Mouse (Mus musculus): ENCODE results near the gene Homer2.

Homer2 gene

GRCm38 (mm10) chr7:81652296-81652695 lies 55.0 kb downstream of the Homer2 start:
- DNase-seq (ENCODE audit: low spot score in 2 of 2) = no peak

DNA sequence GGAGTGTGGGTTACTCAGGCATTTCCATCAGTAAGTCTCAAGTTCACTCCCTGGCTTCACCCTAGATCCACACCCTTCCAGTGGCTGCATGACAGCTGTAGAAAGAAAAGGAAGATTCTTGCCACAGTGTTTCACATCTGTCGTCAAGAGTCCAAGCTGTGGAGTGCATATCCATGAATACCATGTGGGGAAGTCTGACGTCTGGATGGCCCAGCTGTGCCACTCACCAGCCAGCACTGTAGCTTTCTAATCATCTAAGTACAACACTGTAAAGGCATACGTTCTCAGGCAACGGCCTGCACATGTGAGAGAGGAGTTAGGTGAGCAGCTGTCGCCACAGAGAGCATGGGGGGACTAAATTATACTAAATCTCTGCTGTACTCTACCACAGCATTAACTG lies 56.0 kb downstream of the Homer2 start:
- no peak for DNase-seq (ENCODE audit: low spot score in 2 of 2)

- DNase-seq (ENCODE audit: low spot score in 2 of 2) = no peak
Measured at GRCm38 (mm10) chr7:81649270-81649669, 58.1 kb downstream of the Homer2 start.

DNA sequence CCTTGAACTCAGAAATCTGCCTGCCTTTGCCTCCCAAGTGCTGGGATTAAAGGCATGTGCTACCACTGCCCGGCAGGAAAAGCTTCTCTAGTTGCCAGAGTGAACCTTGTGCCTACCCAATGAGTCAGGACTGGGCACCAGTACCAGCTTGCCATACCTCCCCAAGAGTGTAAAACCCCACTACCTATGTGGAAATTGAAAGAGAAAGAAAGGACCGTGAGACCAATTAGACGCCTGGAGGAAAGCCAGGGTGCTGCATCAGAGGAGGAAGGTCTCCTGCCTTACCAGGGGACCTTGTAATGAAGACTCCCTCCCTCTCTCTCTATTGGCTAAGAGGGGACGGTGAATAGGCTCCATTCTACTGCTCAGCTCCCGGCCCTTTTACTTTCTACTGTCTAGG lies 59.4 kb downstream of the Homer2 start:
- no peak for DNase-seq (ENCODE audit: low spot score in 2 of 2)

DNA sequence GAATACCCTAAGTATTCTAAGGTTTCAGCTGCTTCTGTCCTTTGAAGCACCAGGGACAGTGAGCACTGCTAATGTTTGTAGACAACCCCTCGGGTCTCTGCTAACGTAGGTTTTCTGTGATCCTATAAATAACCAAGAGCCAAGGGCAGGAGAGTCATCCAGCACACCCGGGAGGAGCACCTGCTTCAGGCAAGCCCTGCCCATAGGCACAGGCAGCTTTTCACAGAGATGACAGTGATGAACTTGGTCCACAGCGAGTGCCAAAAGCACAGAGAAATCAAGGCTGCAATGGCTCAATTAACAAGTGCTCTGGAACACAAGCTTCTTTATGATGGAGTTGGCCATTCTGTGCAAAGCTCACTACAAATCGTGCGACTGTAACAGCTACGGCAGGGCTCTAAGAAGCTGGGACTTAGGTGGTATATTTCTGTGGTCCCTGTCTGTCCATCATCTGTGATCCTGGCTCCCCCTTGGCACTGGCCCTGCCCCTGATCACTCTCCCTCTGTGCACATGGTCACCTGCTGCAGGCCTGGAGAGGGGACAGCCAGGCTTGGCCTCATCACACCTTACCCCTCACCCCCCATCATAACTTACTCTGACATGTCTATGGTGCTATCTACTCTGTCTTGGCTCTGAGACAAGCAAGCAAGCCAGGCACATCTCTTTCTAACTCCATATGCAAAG lies 62.6 kb downstream of the Homer2 start:
- no peak for DNase-seq (ENCODE audit: low spot score in 2 of 2)

DNA sequence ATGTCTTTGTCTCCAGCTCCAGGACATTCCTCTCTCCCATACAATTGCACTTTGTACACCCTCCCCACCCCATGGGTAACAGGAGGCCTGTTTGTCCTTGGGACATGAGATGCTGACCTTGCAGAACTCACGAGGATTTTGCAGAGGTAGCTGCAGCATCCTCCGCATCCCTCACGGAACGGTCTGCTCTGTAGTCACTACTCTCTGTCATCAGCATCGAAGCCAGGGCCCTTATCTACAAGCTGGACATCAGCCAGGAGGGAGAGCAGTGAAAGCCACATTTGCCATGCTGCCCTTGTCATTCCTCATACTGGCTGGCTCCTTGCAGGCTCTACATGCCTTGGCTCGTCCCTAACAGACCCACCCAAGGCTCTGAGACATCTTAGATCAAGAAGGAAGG lies 66.2 kb downstream of the Homer2 start:
- DNase-seq (ENCODE audit: low spot score in 2 of 2) = no peak

GRCm38 (mm10) chr7:81632586-81632985 lies 74.7 kb downstream of the Homer2 start:
- DNase-seq (ENCODE audit: low spot score in 2 of 2) = no peak

GRCm38 (mm10) chr7:81631261-81631660 lies 76.1 kb downstream of the Homer2 start:
- no peak for DNase-seq (ENCODE audit: low spot score in 2 of 2)

GRCm38 (mm10) chr7:81626460-81626859 lies 80.9 kb downstream of the Homer2 start:
- DNase-seq (ENCODE audit: low spot score in 2 of 2) = no peak

- DNase-seq (ENCODE audit: low spot score in 2 of 2) = no peak
Measured at GRCm38 (mm10) chr7:81623767-81624166, 83.6 kb downstream of the Homer2 start.

DNA sequence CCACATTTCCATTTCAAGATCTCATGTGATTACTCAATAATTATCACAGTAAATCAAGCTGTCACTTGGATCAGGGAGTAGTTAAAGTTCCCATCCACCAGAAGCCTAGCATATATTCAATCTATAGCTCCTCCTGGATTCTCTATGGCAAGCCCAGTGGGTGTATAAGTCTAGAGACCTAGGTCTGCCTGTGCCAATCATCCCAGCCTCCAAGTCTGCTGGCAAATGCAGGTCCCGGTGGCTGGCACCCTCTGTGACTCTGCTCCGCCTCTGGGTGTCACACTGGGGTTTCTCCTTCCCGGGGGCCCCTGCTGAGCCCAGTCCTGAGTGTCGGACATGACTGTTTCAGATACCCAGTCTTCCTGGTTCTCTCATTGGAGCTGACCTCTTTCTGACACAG lies 84.5 kb downstream of the Homer2 start:
- DNase-seq (ENCODE audit: low spot score in 2 of 2) = no peak

DNA sequence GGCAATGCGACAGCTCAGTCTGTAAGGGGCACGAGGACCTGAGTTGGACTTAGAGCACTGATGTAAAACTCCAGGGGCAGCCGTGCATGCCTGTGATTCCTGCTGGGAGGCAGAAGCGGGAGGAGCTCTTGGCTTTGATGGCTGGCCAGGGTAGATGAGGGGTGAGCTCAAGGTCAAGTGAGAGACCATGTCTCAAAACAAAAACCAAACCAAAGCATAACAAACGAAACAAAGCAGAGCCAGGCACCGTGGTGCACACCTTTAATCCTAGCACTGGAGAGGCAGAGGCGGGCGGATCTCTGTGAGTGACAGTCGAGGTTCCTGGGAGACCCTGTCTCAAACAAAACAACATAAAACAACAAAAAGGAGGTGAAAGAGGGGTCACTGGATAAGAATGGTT lies 92.3 kb downstream of the Homer2 start:
- DNase-seq (ENCODE audit: low spot score in 2 of 2) = no peak

DNA sequence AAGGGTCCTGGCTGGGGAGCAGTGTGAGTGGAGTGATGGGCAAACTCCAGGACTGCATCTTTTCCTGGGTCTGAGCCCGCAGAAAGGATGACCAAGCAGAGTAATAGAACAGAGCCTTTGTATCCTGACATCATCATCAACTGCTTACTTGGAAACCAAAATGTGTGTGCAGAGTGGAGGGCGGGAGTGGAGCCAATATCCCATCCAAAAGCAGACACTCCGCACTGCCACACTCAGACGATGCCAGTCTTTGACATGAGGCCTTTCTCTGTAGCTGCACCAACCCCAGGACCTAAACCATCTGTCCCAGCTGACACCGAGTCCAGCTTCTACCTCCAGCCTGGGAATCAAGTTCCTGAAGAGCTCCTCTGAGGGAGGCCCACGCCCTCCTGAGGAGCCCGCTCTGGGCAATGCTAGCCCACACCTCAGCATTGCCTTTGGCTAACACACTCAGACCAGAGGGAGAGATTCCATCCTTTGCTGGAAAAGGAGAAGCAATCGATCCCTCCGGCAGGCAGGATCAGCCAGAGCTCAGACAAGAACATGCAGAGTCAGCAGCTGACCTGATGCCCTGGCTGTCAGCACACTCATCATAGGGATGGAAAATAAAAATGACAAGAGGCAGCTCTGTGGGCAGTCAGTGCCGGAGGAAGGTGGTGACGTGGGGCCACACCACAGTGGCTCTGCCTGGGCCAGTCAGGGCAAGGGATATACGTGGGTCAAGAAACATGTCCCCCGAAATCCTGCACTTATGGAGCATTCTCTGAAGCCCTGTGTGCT lies 94.3 kb downstream of the Homer2 start:
- no peak for DNase-seq (ENCODE audit: low spot score in 2 of 2)

GRCm38 (mm10) chr7:81610125-81610524 lies 97.2 kb downstream of the Homer2 start:
- DNase-seq (ENCODE audit: low spot score in 2 of 2) = no peak

DNA sequence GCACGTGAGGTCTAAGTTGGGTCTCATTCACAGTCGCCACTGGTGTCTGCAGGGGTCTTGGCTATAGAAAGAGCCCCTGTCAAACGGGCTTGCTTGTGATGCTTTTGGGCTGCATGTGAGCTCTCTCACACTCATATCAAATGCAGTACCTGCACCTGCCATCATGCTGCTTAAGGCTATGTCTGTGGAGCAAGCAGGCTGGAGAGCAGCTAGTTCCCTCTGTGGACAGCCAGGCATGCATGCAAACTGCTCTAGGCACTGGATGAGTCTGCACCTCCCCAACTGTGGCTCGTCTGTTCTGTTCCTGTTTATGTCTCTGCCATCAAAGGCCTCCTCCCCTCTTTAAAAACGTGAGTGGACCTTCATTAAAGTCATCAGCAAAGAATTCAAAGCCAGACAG lies 100.9 kb downstream of the Homer2 start:
- no peak for DNase-seq (ENCODE audit: low spot score in 2 of 2)

GRCm38 (mm10) chr7:81605489-81605888 lies 101.8 kb downstream of the Homer2 start:
- DNase-seq (ENCODE audit: low spot score in 2 of 2) = no peak

GRCm38 (mm10) chr7:81604991-81605390 lies 102.3 kb downstream of the Homer2 start:
- DNase-seq (ENCODE audit: low spot score in 2 of 2) = no peak

DNA sequence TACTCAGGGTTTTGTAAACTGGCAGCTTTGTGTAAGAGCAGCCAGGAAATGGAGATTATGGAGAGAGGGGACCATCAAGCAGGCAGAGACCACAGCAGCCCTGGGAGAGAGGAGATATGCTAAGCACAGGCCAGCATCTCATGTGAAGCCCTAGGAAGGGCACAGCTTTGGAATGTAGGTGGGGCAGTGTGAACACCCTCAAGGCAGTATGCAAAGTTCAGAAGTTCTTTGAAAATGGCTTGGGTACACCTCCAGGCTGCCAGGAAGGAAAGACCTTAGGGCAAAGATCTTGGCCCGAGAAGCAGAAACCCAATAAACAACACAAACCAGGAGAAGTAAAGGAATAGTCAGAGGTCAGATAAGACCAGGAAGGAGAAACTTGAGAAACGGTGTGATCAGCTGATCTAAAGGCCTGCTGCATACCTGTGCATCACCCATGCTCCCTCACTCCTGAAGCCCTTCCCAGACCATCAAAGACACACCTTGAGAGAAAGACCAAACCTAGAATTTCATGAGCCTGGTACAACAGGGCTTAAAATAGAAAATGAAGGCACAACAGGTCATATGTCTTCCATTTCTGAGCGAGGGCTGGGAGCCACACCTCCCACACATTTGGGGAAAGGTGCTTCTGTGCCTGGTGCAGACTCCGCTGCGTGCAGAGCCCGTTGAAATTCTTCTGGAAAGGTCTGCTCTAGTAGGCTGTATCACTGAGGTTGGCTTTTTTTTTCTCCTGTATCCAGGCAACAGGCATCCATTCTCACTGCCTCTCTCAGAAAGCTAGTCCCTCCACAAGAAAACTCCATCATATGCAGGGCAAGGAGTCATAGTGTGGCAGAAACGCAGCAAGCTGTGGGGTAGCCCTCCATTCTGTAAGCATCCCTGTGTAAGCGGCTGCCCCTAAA lies 107.7 kb downstream of the Homer2 start:
- no peak for DNase-seq (ENCODE audit: low spot score in 2 of 2)

GRCm38 (mm10) chr7:81597660-81598059 lies 109.7 kb downstream of the Homer2 start:
- no peak for DNase-seq (ENCODE audit: low spot score in 2 of 2)

DNA sequence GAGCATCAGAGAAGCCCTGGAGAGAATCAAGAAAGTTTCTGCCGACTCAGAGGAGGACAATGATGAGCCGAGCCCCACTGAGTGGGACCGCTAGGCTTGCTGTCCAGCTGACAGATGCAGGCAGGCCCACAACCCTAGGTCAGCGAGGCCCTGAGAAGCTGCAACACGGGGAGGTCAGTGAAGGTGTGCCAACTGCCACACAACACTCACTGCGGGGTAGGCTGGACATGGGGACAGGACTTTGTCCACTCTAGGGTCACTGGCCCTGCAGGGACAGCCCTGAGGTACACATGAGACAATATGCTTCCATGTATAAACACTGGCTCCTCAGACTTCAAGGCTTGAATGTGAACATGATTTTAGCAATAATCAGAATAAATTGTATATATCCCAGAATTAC lies 111.2 kb downstream of the Homer2 start:
- no peak for DNase-seq (ENCODE audit: low spot score in 2 of 2)

DNA sequence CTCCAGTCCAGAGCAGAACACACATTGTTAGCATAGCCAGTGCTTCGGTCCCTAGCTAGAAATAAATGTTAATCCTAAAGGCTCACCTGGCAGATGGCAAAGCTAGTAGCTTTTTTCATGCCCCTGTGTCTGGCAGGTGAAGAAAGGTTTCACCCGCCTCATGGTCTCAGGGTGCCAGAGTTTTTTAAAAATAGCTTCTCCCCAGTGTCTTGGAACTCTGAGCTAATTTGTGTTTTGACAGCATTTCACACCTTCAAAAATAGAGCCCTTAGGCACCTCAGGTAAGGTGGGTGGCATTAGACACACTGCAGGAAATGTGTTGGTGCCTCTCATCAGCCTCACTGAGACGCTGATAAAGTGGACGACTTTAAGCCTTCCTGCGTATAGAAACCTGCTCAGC lies 112.3 kb downstream of the Homer2 start:
- DNase-seq (ENCODE audit: low spot score in 2 of 2) = no peak

DNA sequence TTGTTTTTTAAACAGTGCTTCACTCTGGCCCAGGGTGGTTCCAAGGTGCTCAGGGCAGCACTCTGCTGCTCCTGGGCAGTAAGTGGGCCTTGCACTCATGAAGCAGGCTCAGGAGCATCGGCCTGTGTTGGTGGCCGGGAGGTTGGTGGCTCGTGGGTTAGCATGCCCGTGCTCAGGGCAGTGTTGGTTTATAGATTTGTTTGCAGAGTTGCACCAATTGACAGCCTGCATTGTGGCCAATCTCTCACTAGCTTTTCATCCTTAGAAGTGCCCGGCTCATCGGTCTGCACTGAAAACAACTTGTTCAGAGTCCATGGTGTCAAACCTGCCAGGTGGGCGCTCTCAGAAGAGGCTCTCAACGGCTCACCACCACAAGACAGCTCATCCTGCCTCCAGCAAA lies 113.9 kb downstream of the Homer2 start:
- no peak for DNase-seq (ENCODE audit: low spot score in 2 of 2)

Data from frontal cortex, postnatal 14 days (tissue).